15 mouse cellular contexts compared by ENCODE assay signal in the genomic region with DNA sequence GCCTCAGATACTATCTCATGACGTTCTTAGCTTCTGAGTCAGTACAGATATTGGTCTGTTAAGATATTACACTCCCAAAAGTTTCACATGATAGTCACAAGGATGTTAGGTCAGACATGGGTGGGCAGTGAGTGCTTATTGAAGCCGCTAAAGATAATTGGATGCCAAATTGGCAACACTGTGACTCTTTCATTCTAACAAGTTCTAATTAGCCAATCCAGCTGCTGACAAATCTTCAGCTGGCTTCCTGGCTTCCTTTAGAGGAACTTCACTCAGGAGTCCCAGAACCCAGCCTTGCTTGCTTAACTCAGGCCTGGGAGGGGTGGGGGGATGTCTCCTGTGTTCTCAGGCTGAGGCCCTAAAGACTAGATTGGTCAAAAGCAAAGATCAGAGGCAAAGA. TPM values are rescaled to one million over a fixed set of nuclear protein-coding genes. Genes with fewer than 3 reads are reported as not detected.
DNase-seq lines count a peak whose midpoint lies in the region; ATAC-seq and TF ChIP-seq lines count a peak whose summit lies in the region.
"Had no signal": no experiment of that assay in that cellular context is flagged by ENCODE, and none has a peak within 500 bp of the region (broad histone marks: within the 10 kb centered on the region; RNA-seq: fewer than 3 reads in every experiment).

No protein-coding gene starts in this region.

- no peak for TF ChIP-seq CTCF in thymus, adult 2 months (IDR thresholded peaks at IDR 0.05; ENCODE audit: borderline replicate concordance, control insufficient read depth, extremely low read depth, insufficient read depth, low read length, poor library complexity)

- intact Hi-C loops in gastrocnemius, postnatal 36 days (cut with DNase I): no loop called here

- TF ChIP-seq POLR2A in thymus, adult 2 months (IDR thresholded peaks at IDR 0.05; ENCODE audit: control insufficient read depth, extremely low read depth, insufficient read depth, low read length, poor library complexity): no peak

- H3K27ac ChIP-seq in thymus, adult 2 months (ENCODE audit: control insufficient read depth, insufficient read depth, low read length): no peak overlapping the region
- H3K27ac ChIP-seq: hindbrain, embryonic 12.5 days; kidney, embryonic 15.5 days; stomach, postnatal 0 days had no signal

- no peak overlapping the region for H3K4me3 ChIP-seq in thymus, adult 2 months (ENCODE audit: control insufficient read depth, insufficient read depth, low read length)
- H3K4me3 ChIP-seq: hindbrain, embryonic 12.5 days; kidney, embryonic 15.5 days had no signal

- 77% methylated on average over 2 of the region's 2 CpGs for WGBS in thymus, adult 2 months

- DNase-seq in gastrocnemius, postnatal 25 days: peak; percentile 34
- no peak for DNase-seq in gastrocnemius, postnatal 36 days
- peak; percentile 64 for DNase-seq in 416B (ENCODE audit: low read depth)
- peak; percentile 52 for DNase-seq in fibroblast of lung, adult 2 months (ENCODE audit: low read depth)
- DNase-seq in lung, postnatal 4 days: peak; percentile 58 to 61
- no peak for DNase-seq in adrenal gland, postnatal 36 days
- no peak for DNase-seq in thymus, adult 2 months
- DNase-seq: cerebellum, adult 18-20 months; embryo, embryonic 11 days; layer of hippocampus, adult 9-11 months had no signal

- no peak for ATAC-seq in erythroid progenitor cell, adult 5-6 weeks (replicated peaks; ENCODE audit: low FRiP score, poor library complexity, severe bottlenecking)
- ATAC-seq: midbrain, embryonic 16.5 days had no signal

- no peaks in the 10 kb centered on the region for H3K27me3 ChIP-seq in thymus, adult 2 months (ENCODE audit: control insufficient read depth, insufficient read depth, low read length)
- H3K27me3 ChIP-seq: hindbrain, embryonic 12.5 days; kidney, embryonic 15.5 days had no signal

- peaks cover 7% of the 10 kb centered on the region for H3K4me1 ChIP-seq in thymus, adult 2 months (replicated peaks; ENCODE audit: control insufficient read depth, insufficient read depth, low read length)
- H3K4me1 ChIP-seq: hindbrain, embryonic 12.5 days had no signal

- no peaks in the 10 kb centered on the region for H3K36me3 ChIP-seq in thymus, adult 2 months (ENCODE audit: control insufficient read depth, insufficient read depth, low read length)
- H3K36me3 ChIP-seq: hindbrain, embryonic 12.5 days; kidney, embryonic 15.5 days had no signal

RNA-seq across cellular contexts. Expression of a gene that starts 9.5 kb away (rescaled TPM):
- total RNA-seq in gastrocnemius, postnatal 25 days (2021): 1 to 10 TPM; 9.8 to 10.0 TPM
- 1 to 10 TPM; 6.9 TPM for total RNA-seq in gastrocnemius, postnatal 36 days (2021)
- 100 to 1,000 TPM in 1 of 2 experiments, 10 to 100 TPM in 1; 93.7 to 153 TPM for total RNA-seq in adrenal gland, postnatal 36 days (2021)
- polyA plus RNA-seq in thymus, adult 2 months (2012; rRNA removed): 10.9 and 14.2 TPM in 2 replicates
- 4.7 and 7.5 TPM in 2 replicates for total RNA-seq in erythroid progenitor cell, adult 5-6 weeks (2015; ENCODE audit: low replicate concordance)
- total RNA-seq in erythroid progenitor cell, adult 5-6 weeks (2017; ENCODE audit: low replicate concordance): 13.3 and 29.0 TPM in 2 replicates

Comparison
In these comparisons a context has a peak if more than half of its experiments do, and no peak if none do; other contexts are left out.
1. DNase-seq: peak in gastrocnemius, postnatal 25 days (single experiment), 416B (single experiment), fibroblast of lung, adult 2 months (single experiment) and lung, postnatal 4 days (2 of 2); none in gastrocnemius, postnatal 36 days (0 of 2), adrenal gland, postnatal 36 days (0 of 2) and thymus, adult 2 months (single experiment).